Mouse (Mus musculus) bone marrow macrophage, adult 2 months (primary cell): ENCODE measurements around the gene Hoxd13.

Experiments used
- CTCF ChIP-seq: IDR thresholded peaks from 2 replicates; pipeline ENCODE4 v1.5.1; 2012; ENCODE audit warnings: low read depth, mild to moderate bottlenecking, low read length, moderate library complexity
- POLR2A ChIP-seq: IDR thresholded peaks from 2 replicates; pipeline ENCODE4 v1.6.1; 2012; ENCODE audit warnings: mild to moderate bottlenecking, low read depth, low read length, borderline replicate concordance

DNA sequence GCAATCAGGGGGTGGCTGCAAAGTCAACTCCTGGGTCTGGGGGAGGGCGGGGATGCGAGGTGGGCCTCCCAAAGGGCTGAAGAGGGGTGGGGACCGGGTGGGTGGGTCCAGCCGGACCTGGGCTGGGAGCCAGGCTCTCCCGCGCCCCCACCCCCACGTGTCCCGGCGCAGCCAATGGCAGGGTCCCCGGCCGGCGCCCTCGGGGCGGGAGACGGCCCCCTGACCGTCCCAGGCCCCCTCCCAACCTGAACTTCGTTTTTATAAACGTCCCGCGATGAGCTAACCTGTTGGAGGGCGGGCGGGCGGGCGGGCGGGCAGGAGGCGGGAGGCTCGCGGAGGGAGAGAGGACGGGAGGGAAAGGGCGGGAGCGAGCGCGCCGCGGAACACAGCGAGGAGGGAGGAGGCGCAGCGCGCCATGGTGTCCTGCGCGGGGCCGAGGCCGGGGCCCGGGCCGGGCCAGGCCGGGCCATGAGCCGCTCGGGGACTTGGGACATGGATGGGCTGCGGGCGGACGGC is at the start of gene Hoxd13:
- no peak for TF ChIP-seq POLR2A
- TF ChIP-seq CTCF: no peak
